Mouse (Mus musculus) limb, embryonic 14.5 days (tissue): ENCODE data around the gene Gm47791. TPM values are rescaled to one million over a fixed set of nuclear protein-coding genes. Genes with fewer than 3 reads are reported as not detected.

Source experiments
- ATAC-seq: fragments of 200-750 bp; cut with Nextera tagmentation; 2 replicates; pipeline ENCODE4 v1.8.0; 2017; ENCODE audit warnings: low read depth, moderate number of reproducible peaks, moderate TSS enrichment; ENCODE audit not compliant: low FRiP score
- DNase-seq: peaks from one replicate; pipeline ENCODE4 v3.0.0-alpha.2; 2015; ENCODE audit warnings: low spot score
- H3K27ac ChIP-seq: fragments of 300-500 bp; sonication (generic); replicated peaks from 2 replicates; pipeline ENCODE4 v1.5.1; 2014; ENCODE audit warnings: low read depth, mild to moderate bottlenecking, low read length, moderate library complexity, mixed read lengths
- H3K27me3 ChIP-seq: fragments of 300-500 bp; sonication (generic); 2 replicates; pipeline ENCODE4 v1.6.1; 2014; ENCODE audit warnings: low read length, mixed read lengths; ENCODE audit not compliant: control insufficient read depth, insufficient read depth
- H3K36me3 ChIP-seq: fragments of 300-500 bp; sonication (generic); 2 replicates; pipeline ENCODE4 v1.6.1; 2014; ENCODE audit warnings: mild to moderate bottlenecking, low read length, moderate library complexity, mixed read lengths; ENCODE audit not compliant: control insufficient read depth, insufficient read depth
- H3K4me1 ChIP-seq: fragments of 300-500 bp; sonication (generic); 2 replicates; pipeline ENCODE4 v1.6.1; 2014; ENCODE audit warnings: antibody characterized with exemption, low read length, mixed read lengths; ENCODE audit not compliant: control insufficient read depth, insufficient read depth
- H3K4me2 ChIP-seq: fragments of 300-500 bp; sonication (generic); replicated peaks from 2 replicates; pipeline ENCODE4 v1.6.1; 2014; ENCODE audit warnings: low read depth, mild to moderate bottlenecking, low read length, moderate library complexity; ENCODE audit not compliant: severe bottlenecking
- H3K4me3 ChIP-seq: fragments of 300-500 bp; sonication (generic); replicated peaks from 2 replicates; pipeline ENCODE4 v1.5.1; 2014; ENCODE audit warnings: low read length
- H3K9ac ChIP-seq: fragments of 300-500 bp; sonication (generic); 2 replicates; pipeline ENCODE4 v1.6.1; 2014; ENCODE audit warnings: mild to moderate bottlenecking, low read depth, low read length, moderate library complexity; ENCODE audit not compliant: severe bottlenecking
- H3K9me3 ChIP-seq: fragments of 300-500 bp; sonication (generic); 2 replicates; pipeline ENCODE4 v1.6.1; 2016; ENCODE audit warnings: low read length; ENCODE audit not compliant: control insufficient read depth
- POLR2A ChIP-seq: fragments of 200-500 bp; IDR thresholded peaks from 2 replicates; pipeline ENCODE4 v1.8.0; 2012; ENCODE audit warnings: inconsistent platforms, mild to moderate bottlenecking, moderate library complexity, borderline replicate concordance; ENCODE audit not compliant: insufficient read depth, insufficient read length; ENCODE audit errors: extremely low read depth
- WGBS: fragments of 180-500 bp; shearing (Covaris S2); extraction: QIAGEN DNeasy Blood & Tissue Kit; methylation state at CpG from one replicate; pipeline ENCODE4 v1.1.7; 2014; 5-methylcytosine and 5-hydroxymethylcytosine counted together
- polyA plus RNA-seq, 2 experiments: library from polyadenylated mRNA; depleted of rRNA in 1 of 2; stranded (reverse) in 1 of 2; unstranded in 1 of 2; fragments of >200 nt; fragmentation: Nextera tagmentation in 1 of 2; extraction: Ambion mirVana in 1 of 2; gene quantifications; 2 replicates each; pipeline versions ENCODE4 v1.2.1 to v1.2.3; 2012 to 2014

The Gm47791 gene
- not detected in 2 replicates for polyA plus RNA-seq (2012; rRNA removed)
- not detected in 2 replicates for polyA plus RNA-seq (2014; fragmentation: Nextera tagmentation; extraction: Ambion mirVana)

GRCm38 (mm10) chr1:82771022-82771586, at the start of gene Gm47791:
Gene Gm47791, minus strand, starts transcription at chr1:82771243.
- DNase-seq = no peak
- 94% methylated on average over 15 of the region's 15 CpGs for WGBS
- H3K9me3 ChIP-seq = no peaks in the 10 kb centered on the region

GRCm38 (mm10) chr1:82820626-82821186, 49.7 kb upstream of the Gm47791 start:
- WGBS = 66% methylated on average over 3 of the region's 3 CpGs
- TF ChIP-seq POLR2A = no peak
- H3K9ac ChIP-seq = no peak overlapping the region

More at GRCm38 (mm10) chr1:82771022-82771586, at the start of gene Gm47791:
- H3K4me2 ChIP-seq = no peak within 1 kb of the TSS
- no peak within 1 kb of the TSS for H3K27ac ChIP-seq
- no peak for ATAC-seq
- H3K27me3 ChIP-seq = no peaks in the 10 kb centered on the region
- TF ChIP-seq POLR2A = no peak
- H3K4me3 ChIP-seq = no peak within 1 kb of the TSS
- no peaks in the 10 kb centered on the region for H3K36me3 ChIP-seq
- H3K9ac ChIP-seq = no peak within 1 kb of the TSS
- no peaks in the 10 kb centered on the region for H3K4me1 ChIP-seq

GRCm38 (mm10) chr1:82820179-82820578, 49.1 kb upstream of the Gm47791 start:
- H3K4me2 ChIP-seq = no peak overlapping the region
- no peak for ATAC-seq
- H3K4me3 ChIP-seq = no peak overlapping the region
- H3K9me3 ChIP-seq = no peaks in the 10 kb centered on the region
- no peak for TF ChIP-seq POLR2A
- 45% methylated on average over 15 of the region's 15 CpGs for WGBS
- H3K4me1 ChIP-seq = peaks cover 8% of the 10 kb centered on the region; the same call in 1 of the 2 replicates
- no peak overlapping the region for H3K9ac ChIP-seq
- DNase-seq = no peak
- no peaks in the 10 kb centered on the region for H3K36me3 ChIP-seq
- H3K27ac ChIP-seq = no peak overlapping the region
- no peaks in the 10 kb centered on the region for H3K27me3 ChIP-seq

More at GRCm38 (mm10) chr1:82820626-82821186, 49.7 kb upstream of the Gm47791 start:
- no peak overlapping the region for H3K27ac ChIP-seq
- H3K4me2 ChIP-seq = no peak overlapping the region
- no peak overlapping the region for H3K4me3 ChIP-seq
- peaks cover 8% of the 10 kb centered on the region; the same call in 1 of the 2 replicates for H3K4me1 ChIP-seq
- H3K9me3 ChIP-seq = no peaks in the 10 kb centered on the region
- H3K36me3 ChIP-seq = no peaks in the 10 kb centered on the region
- DNase-seq (no peak), ATAC-seq (no peak)
- no peaks in the 10 kb centered on the region for H3K27me3 ChIP-seq

DNA sequence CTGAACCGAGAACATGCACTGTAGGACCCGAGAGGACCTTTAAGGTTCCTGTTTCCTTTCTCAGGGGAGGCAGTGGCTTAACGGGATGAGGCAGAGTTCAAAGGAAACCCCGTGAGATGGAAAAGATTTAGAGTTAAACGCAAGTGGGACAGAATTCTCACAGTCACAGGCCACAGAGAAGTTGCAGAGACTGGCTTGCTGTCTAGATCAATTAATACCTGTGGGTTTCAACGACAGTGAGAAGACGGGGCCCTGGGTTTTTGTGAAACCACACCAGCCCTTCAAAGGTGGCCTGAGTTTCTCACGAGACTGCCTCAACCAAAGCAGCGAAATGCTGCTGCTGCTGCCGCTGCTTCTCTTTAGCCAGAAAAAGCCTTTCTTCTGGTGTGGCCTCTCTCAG, 48.3 kb upstream of the Gm47791 start:
- Histone ChIP-seq H3K4me3 (no peak overlapping the region), H3K27ac (no peak overlapping the region; the same call in 1 of the 2 replicates), H3K4me2 (no peak overlapping the region), H3K27me3 (no peaks in the 10 kb centered on the region), H3K9ac (no peak overlapping the region), H3K4me1 (peaks cover 8% of the 10 kb centered on the region; the same call in 1 of the 2 replicates), H3K36me3 (no peaks in the 10 kb centered on the region), H3K9me3 (no peaks in the 10 kb centered on the region)
- DNase-seq = no peak
- no peak for ATAC-seq
- WGBS = 46% methylated on average over 10 of the region's 10 CpGs
- no peak for TF ChIP-seq POLR2A

DNA sequence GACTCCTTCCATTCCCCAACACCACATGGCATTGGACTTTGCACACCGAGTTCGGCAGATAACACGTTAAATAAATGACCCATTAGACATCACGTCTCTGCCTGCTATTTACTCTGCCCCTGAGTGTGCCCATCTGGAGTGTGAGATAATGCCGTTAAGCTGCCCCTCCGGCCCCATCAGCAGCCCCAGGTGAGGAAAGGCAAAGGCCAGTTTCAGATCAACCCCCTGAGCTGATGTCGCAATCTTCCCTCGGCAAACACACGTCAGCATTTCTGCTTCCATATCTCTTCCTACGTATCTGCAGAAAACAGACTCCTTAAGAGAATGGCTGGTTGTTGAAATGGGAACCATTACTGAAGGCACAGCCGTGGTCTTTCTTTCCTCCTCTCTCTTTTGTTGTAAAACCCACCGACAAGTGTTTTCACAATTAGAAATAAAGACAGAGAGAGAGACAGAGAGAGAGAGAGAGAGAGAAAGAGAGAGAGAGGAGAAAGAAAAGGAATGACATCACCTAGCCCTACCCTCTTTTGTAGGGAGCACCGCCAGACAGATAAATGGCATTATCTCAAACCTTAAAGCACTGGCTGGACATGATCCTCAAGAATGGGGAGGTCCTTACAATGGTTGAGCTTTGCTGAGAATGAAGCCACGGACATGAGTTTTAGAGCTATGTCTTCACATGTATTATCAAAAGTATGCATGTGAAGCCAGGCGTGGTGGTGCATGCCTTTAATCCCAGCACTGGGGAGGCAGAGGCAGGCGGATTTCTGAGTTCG, 45.1 kb upstream of the Gm47791 start:
- DNase-seq = no peak
- no peak for TF ChIP-seq POLR2A
- Histone ChIP-seq H3K27ac (no peak overlapping the region), H3K27me3 (no peaks in the 10 kb centered on the region), H3K9ac (no peak overlapping the region), H3K36me3 (no peaks in the 10 kb centered on the region), H3K4me3 (no peak overlapping the region), H3K9me3 (no peaks in the 10 kb centered on the region), H3K4me2 (no peak overlapping the region), H3K4me1 (peaks cover 8% of the 10 kb centered on the region; the same call in 1 of the 2 replicates)
- 74% methylated on average over 17 of the region's 17 CpGs for WGBS
- no peak for ATAC-seq
